Mouse (Mus musculus) left cerebral cortex, adult 11 months (tissue): ENCODE results near the gene Sgms1.

ENCODE experiments used
- DNase-seq: peaks from one replicate; pipeline ENCODE4 v3.0.0; 2022; ENCODE audit warnings: low spot score

The Sgms1 gene

GRCm38 (mm10) chr19:32389001-32389871, at the start of gene Sgms1:
Gene Sgms1, minus strand, starts transcription at chr19:32389714.
- DNase-seq, result peak; percentile 83

GRCm38 (mm10) chr19:32425856-32426255, 36.3 kb upstream of the Sgms1 start:
- DNase-seq, result no peak

- no peak for DNase-seq
These were observed 35.2 kb upstream of the Sgms1 start for GRCm38 (mm10) chr19:32424706-32425105.

GRCm38 (mm10) chr19:32419069-32419468, 29.6 kb upstream of the Sgms1 start:
- DNase-seq, result no peak

- no peak for DNase-seq
These were observed 27.3 kb upstream of the Sgms1 start for GRCm38 (mm10) chr19:32416692-32417317.

- DNase-seq, result no peak
These were observed 20.3 kb upstream of the Sgms1 start for GRCm38 (mm10) chr19:32409603-32410360.

GRCm38 (mm10) chr19:32406717-32407116, 17.2 kb upstream of the Sgms1 start:
- no peak for DNase-seq

GRCm38 (mm10) chr19:32404386-32404785, 14.9 kb upstream of the Sgms1 start:
- no peak for DNase-seq

GRCm38 (mm10) chr19:32403834-32404233, 14.3 kb upstream of the Sgms1 start:
- no peak for DNase-seq

GRCm38 (mm10) chr19:32398491-32398890, 9.0 kb upstream of the Sgms1 start:
- no peak for DNase-seq

GRCm38 (mm10) chr19:32396303-32396702, 6.8 kb upstream of the Sgms1 start:
- no peak for DNase-seq

GRCm38 (mm10) chr19:32394825-32395224, 5.3 kb upstream of the Sgms1 start:
- no peak for DNase-seq

- no peak for DNase-seq
These were observed 4.4 kb upstream of the Sgms1 start for GRCm38 (mm10) chr19:32393758-32394450.

- DNase-seq, result no peak
These were observed 3.7 kb upstream of the Sgms1 start for GRCm38 (mm10) chr19:32393092-32393745.

GRCm38 (mm10) chr19:32391441-32391840, 1.9 kb upstream of the Sgms1 start:
- no peak for DNase-seq

GRCm38 (mm10) chr19:32390116-32390515, 602 bp upstream of the Sgms1 start:
- no peak for DNase-seq

GRCm38 (mm10) chr19:32388191-32388921, 1.2 kb downstream of the Sgms1 start:
- DNase-seq, result peak; percentile 91

GRCm38 (mm10) chr19:32387403-32388190, 1.9 kb downstream of the Sgms1 start:
- no peak for DNase-seq

GRCm38 (mm10) chr19:32386556-32387402, 2.7 kb downstream of the Sgms1 start:
- DNase-seq, result no peak
